Mouse (Mus musculus) retina, postnatal 1 day (tissue): Measurements from ENCODE around the gene Cenpj.

Experiments used
- DNase-seq: peaks from one replicate; pipeline ENCODE4 v3.0.0-alpha.2; 2012

Cenpj gene

DNA sequence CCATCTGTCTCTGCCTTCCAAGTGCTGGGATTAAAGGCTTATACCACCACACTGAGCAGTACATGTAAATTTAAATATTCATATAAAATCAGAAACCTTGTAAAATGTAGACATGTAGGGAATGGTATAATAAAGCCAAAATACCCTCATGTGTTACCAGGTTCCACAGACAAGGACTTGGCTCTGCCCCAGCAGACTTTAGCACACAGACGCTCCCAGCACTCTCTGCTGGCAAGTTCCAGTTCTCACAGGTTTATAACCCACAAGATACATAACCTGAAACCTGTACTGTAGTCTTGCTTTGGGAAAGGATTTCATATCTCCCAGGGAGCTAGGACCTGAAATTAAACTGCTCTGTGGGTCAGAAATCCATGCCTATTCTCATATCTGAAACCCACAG, 30.3 kb downstream of the Cenpj start:
- no peak for DNase-seq

DNA sequence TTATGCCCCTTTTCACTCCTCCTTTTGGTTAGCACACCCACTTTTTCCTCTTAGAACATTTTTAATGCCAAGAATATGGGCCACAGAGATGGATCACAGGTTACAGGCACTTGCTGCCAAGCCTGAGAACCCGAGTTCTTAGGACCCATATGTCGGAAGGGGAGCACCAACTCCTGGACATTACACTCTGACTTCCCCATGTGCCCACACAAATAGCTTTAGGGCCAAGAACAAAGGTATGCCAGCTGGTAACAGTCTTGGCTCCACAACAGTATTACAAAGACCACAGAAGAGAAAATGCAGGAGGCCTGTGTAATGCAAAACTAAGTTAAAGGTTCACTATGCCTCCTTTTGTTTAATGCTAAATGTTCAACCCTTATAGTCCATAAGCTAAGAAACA, 44.4 kb downstream of the Cenpj start:
- no peak for DNase-seq

DNA sequence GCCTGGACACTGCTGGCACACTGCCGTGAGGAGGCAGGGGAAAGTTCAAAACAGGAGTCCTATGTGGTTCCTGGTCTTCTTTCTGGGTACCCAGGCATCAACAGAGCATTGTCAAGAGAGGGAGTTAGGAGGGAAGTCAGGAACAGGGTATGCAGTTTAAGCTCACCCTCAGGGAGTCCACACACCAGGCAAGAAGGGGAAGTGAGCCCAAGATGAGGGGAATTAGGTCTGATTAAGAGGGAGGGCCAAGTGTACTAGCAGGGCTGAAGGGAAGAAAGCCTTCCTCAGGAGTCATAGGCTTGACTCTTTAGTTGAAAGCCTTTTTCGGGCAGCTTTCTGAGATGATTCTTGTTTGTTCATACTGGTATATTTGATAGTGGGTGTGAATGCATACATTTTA, 60.5 kb downstream of the Cenpj start:
- DNase-seq, result no peak

DNA sequence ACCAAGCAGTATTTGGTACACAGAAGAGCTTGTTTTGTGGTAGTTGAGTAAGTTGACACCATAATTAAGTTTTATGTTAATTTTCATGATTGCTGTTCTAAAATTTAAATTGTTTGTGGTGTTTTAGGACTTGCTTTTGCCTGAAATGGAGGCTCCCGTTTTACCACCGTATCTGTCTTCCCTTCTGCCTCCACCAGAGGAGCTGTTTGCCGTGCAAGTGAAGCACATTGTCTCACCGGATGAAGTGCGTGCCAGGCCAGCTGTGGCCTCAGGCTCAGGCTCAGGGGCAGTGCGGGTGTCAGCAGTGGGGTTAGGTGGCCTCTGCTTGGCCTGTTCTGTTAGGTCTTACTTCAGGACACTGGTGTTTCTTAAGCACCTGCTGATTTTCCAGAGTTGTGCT, 63.1 kb downstream of the Cenpj start:
- DNase-seq, result peak; percentile 64

DNA sequence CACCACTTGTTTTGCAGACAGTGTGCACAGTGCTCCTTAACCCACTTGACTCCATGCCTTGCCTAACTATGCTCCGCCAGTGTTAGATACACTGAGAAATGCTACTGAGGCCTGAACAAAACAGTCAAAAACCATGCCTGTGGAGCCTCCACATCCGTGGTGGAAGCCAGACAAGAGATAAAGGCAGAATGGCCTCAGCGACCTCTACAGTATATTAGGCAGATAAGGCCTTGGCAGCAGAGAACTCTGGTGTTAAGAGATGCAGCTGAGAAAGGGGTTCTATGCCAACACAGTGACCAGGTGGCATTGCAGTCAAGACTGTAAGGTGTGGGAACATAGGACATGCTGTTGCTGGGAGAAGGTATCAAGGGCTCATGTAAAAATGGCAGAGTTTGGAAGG, 68.5 kb downstream of the Cenpj start:
- DNase-seq, result no peak

DNA sequence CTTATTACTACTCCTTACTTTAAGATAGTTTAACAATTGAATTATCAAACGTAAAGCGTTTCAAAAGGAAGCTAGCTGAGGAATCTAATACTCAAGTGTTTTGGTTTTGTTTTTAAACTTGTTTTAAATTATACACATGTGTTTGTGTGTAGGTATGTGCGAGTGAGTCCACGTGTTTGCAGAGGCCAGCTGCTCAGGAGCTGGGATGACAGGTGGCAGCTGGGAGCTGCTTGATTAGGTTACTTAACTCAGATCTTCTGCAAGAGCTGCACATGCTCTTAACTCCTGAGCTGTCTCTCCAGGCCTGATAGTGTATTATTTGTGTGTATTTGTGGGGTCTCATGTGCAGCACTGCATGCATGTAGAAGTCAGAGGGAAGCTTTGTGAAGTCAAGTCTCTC, 72.8 kb downstream of the Cenpj start:
- no peak for DNase-seq

DNA sequence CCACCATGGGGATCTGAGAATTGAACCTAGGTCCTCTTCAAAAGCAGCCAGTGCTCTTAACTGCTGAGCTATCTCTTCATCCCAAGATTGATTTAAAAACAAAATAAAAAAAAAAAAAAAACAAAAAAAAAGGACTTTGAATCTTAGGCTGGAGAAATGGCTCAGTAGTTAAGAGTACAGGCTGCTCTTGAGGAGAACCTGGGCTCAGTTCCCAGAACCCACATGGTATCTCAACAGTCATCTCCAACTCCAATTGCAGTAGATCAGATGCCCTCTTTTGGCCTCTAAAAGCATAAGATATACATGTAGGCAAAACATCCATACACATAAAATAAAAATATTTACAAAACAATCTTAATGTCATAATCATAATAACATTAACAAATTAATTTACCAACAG, 85.4 kb downstream of the Cenpj start:
- DNase-seq, result no peak
